Mouse (Mus musculus): ENCODE results near the gene Zfp839.

DNA sequence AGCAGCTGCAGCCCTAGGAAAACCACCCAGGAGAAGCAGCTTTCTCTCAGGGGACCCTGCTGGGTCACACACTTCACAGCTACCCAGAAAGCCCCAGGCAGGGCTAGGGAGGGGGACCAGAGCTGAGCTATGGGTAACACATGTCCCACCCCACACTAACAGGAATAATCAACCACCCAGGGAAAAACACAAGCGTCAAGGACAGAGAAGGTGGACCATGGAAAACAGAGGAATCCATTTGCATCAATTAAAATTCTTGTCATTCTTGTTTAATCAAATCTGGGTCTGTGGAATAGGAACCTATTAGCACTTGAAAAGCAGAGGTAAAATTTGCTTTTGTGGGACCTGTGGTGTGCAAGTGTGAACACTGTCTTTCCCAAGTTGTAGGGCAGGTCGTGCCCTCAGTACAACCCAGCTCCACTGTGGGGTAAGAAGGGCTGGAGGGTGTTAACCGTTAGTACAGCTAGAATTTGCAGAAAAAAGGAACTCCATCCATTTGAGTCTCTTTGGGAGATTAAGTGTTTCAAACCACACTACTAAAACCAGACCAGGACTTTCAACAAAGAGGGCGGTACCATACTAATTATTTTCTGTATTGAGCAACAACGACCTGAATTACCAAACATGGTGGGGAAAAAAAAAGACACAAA is 12.7 kb upstream of the Zfp839 start:
- TF ChIP-seq POLR2A (IDR thresholded peaks at IDR 0.05; ENCODE audit: borderline replicate concordance, insufficient read depth, low read length), result no peak
- no peak for TF ChIP-seq CTCF (IDR thresholded peaks at IDR 0.05; ENCODE audit: borderline replicate concordance, insufficient read depth, low read depth, low read length)
